Mouse (Mus musculus): ENCODE results near the gene Tango2.

The Tango2 gene

GRCm38 (mm10) chr16:18252736-18253135 lies 95.2 kb downstream of the Tango2 start:
- no peak for DNase-seq

GRCm38 (mm10) chr16:18250828-18251790 lies 96.8 kb downstream of the Tango2 start:
- DNase-seq: peak in 1 of 2 experiments; percentile 16
